Mouse (Mus musculus) MEL (cell line): ENCODE measurements at regions not wholly inside any gene's neighbourhood (a gene's known extent, or its start where the extent isn't known, plus 50 kb on each side); places are given as distances from the start of the nearest gene placed in this dataset.

ENCODE experiments used
- DNase-seq: peaks from one replicate; pipeline ENCODE4 v3.0.0; 2011; ENCODE audit warnings: low read depth, low spot score
- H3K27ac ChIP-seq: 2 replicates; pipeline ENCODE4 v1.5.1; 2012; ENCODE audit warnings: low read depth, mild to moderate bottlenecking, control low read depth, low read length, moderate library complexity; ENCODE audit not compliant: control insufficient read depth
- H3K27me3 ChIP-seq, 2 experiments: fragments of 150-350 bp in 1 of 2; sonication (generic) in 1 of 2; 2 replicates each; pipeline ENCODE4 v1.6.1; 2012; ENCODE audit warnings: low read length in 2 of 2, mild to moderate bottlenecking in 2 of 2, improper control_type of control experiment in 1 of 2, moderate library complexity in 1 of 2; ENCODE audit not compliant: insufficient read depth in 2 of 2, control insufficient read depth in 1 of 2
- H3K36me3 ChIP-seq, 2 experiments: 2 replicates each; pipeline ENCODE4 v1.6.1; 2012 to 2014; ENCODE audit warnings: low read length in 2 of 2, improper control_type of control experiment in 1 of 2, inconsistent platforms in 1 of 2, mild to moderate bottlenecking in 1 of 2; ENCODE audit not compliant: insufficient read depth in 2 of 2, control insufficient read depth in 1 of 2
- H3K4me1 ChIP-seq, 2 experiments: fragments of 150-350 bp in 1 of 2; sonication (generic) in 1 of 2; 2 replicates each; pipeline ENCODE4 v1.6.1; 2012; ENCODE audit warnings: low read length in 2 of 2, improper control_type of control experiment in 1 of 2, mild to moderate bottlenecking in 1 of 2; ENCODE audit not compliant: insufficient read depth in 2 of 2, control insufficient read depth in 1 of 2
- H3K4me3 ChIP-seq, 2 experiments: fragments of 150-350 bp in 1 of 2; sonication (generic) in 1 of 2; 2 replicates each; pipeline ENCODE4 v1.5.1; 2012; ENCODE audit warnings: low read depth in 2 of 2, low read length in 2 of 2, mild to moderate bottlenecking in 2 of 2, moderate library complexity in 2 of 2, control low read depth in 1 of 2, improper control_type of control experiment in 1 of 2; ENCODE audit not compliant: control insufficient read depth in 1 of 2, insufficient read depth in 1 of 2
- H3K79me2 ChIP-seq: 2 replicates; pipeline ENCODE4 v1.6.1; 2012; ENCODE audit warnings: mild to moderate bottlenecking, low read length, moderate library complexity; ENCODE audit not compliant: control insufficient read depth, poor library complexity, insufficient read depth
- H3K9ac ChIP-seq: 2 replicates; pipeline ENCODE4 v1.6.1; 2012; ENCODE audit warnings: low read depth, mild to moderate bottlenecking, control low read depth, low read length, moderate library complexity; ENCODE audit not compliant: control insufficient read depth, poor library complexity, severe bottlenecking
- H3K9me3 ChIP-seq: fragments of 150-350 bp; sonication (generic); replicated peaks from 2 replicates; pipeline ENCODE4 v1.6.1; 2012; ENCODE audit warnings: mild to moderate bottlenecking, low read length, improper control_type of control experiment, moderate library complexity; ENCODE audit not compliant: insufficient read depth
- ZMIZ1 ChIP-seq: IDR thresholded peaks from 2 replicates; pipeline ENCODE4 v1.6.1; 2012; ENCODE audit warnings: low read depth, mild to moderate bottlenecking, inconsistent platforms, low read length, improper control_type of control experiment, moderate library complexity

- no peak for DNase-seq
- H3K4me1 ChIP-seq: no peaks in the 10 kb centered on the region
Observed at GRCm38 (mm10) chr4:142291366-142291765, 52.2 kb upstream of the Kazn start.

More at GRCm38 (mm10) chr4:142291366-142291765, 52.2 kb upstream of the Kazn start:
- Histone ChIP-seq H3K27me3 (no peaks in the 10 kb centered on the region), H3K9me3 (no peaks in the 10 kb centered on the region), H3K79me2 (no peaks in the 10 kb centered on the region), H3K4me3 (no peak overlapping the region), H3K9ac (no peak overlapping the region), H3K36me3 (no peaks in the 10 kb centered on the region), H3K27ac (no peak overlapping the region)
- no peak for TF ChIP-seq ZMIZ1
